Mouse (Mus musculus) embryo, embryonic 10 days (tissue): Measurements from ENCODE around the gene Gtf2h1.
"Not testable (repeated sequence)": the region's sequence is repeated elsewhere in the genome, so short reads cannot be mapped to it uniquely, and the experiment has no call there.

Experiments
- DNase-seq: peaks from one replicate; pipeline ENCODE4 v3.0.0-alpha.2; 2015; ENCODE audit warnings: low spot score

Gene Gtf2h1

GRCm38 (mm10) chr7:46830799-46831590, 35.1 kb downstream of the Gtf2h1 start:
- peak; percentile 37 for DNase-seq

GRCm38 (mm10) chr7:46831693-46832092, 35.8 kb downstream of the Gtf2h1 start:
- no peak for DNase-seq

DNA sequence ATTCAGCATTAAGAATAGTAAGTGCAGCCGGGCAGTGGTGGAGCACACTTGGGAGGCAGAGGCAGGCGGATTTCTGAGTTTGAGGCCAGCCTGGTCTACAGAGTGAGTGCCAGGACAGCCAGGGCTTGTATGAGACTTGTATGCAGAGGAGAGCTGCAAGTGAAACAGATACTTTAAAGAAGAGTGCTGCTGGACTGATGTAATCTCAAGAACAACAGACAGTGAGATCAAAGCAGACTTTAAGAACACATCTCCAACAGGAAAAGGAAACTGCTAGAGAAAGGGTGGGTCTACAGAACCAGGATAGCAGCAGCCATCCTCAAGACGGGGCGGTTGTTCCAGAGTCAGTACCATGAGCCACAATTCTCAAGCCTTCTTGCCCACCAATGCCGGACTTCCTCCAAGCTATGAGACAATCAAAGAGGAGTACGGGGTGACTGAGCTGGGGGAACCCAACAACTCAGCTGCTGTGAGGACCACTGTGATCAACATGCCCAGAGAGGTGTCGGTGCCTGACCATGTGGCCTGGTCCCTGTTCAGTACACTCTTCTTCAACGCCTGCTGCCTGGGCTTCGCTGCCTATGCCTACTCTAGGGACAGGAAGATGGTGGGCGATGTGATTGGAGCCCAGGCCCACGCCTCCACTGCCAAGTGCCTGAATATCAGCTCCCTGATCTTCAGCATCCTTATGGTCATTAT, 36.4 kb downstream of the Gtf2h1 start:
- DNase-seq = not testable (repeated sequence)

DNA sequence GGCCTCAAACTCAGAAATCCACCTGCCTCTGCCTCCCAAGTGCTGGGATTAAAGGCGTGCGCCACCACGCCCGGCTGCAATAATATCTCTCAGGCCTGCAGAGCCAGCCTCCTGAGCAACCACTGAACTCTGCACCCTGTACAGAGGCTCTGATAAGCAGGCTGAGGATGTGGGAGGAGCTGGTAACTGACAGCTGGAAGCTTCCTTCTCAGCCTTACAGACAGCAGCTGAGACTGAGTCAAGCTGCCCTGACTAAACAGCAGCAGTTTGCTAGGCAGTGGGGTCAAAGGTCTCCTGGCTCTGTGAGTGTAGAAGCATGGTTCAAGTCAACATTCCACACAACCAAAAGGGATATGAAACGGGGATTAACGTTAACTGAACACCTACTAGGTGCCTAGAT, 37.4 kb downstream of the Gtf2h1 start:
- peak; percentile 75 for DNase-seq

GRCm38 (mm10) chr7:46833670-46834255, 37.9 kb downstream of the Gtf2h1 start:
- DNase-seq = no peak

- peak; percentile 41 for DNase-seq
Measured at GRCm38 (mm10) chr7:46834994-46835610, 39.2 kb downstream of the Gtf2h1 start.

GRCm38 (mm10) chr7:46836357-46836756, 40.5 kb downstream of the Gtf2h1 start:
- no peak for DNase-seq

GRCm38 (mm10) chr7:46837073-46837472, 41.2 kb downstream of the Gtf2h1 start:
- DNase-seq = no peak

GRCm38 (mm10) chr7:46838104-46838671, 42.3 kb downstream of the Gtf2h1 start:
- peak; percentile 70 for DNase-seq

DNA sequence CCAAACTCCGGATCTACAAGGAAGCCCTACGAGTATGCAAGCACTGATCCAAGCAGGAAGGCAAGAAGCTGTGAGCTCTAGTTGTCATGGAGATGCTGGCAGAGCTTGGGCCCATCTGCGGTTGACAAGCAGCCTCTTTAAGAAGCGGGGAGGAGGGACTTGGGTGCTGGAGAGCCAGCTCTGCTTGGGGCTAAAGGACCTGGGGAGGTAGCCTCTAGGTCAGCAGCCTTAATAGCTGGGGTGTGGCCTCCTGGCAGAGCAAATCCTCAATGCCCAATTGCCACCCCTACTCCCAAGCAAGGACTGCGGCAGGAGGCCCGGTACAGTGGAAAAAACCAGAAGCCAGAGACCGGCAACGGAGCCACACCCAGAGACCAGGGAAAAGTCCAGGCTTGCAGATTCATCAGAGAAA, 43.0 kb downstream of the Gtf2h1 start:
- peak; percentile 67 for DNase-seq

GRCm38 (mm10) chr7:46839446-46839845, 43.5 kb downstream of the Gtf2h1 start:
- DNase-seq = no peak

- no peak for DNase-seq
Measured at GRCm38 (mm10) chr7:46839861-46840260, 44.0 kb downstream of the Gtf2h1 start.

GRCm38 (mm10) chr7:46840326-46840725, 44.4 kb downstream of the Gtf2h1 start:
- no peak for DNase-seq

GRCm38 (mm10) chr7:46840787-46841525, 45.1 kb downstream of the Gtf2h1 start, which contains the start of gene Ldha:
Gene Ldha (plus strand): TSS chr7:46841475.
- no peak for DNase-seq

DNA sequence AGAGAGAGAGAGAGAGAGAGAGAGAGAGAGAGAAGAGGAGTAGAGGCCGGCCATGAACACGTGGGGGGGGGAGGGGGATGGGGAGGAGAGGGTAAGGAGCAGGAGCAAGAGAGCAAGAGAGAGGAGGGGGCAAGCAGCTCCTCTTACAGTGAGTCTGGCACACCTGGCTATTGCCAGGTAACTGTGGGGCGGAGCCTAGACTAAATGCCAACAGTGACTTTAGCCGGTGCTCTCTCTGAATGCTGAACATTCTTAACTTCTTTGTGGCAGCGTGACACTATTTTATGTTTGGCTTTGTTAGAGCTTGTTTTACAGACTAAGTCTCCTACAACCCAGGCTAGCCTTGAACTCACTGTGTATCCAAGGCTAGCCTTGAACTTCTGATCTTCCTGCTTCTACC, 46.4 kb downstream of the Gtf2h1 start:
- no peak for DNase-seq

GRCm38 (mm10) chr7:46843576-46843975, 47.7 kb downstream of the Gtf2h1 start:
- no peak for DNase-seq

DNA sequence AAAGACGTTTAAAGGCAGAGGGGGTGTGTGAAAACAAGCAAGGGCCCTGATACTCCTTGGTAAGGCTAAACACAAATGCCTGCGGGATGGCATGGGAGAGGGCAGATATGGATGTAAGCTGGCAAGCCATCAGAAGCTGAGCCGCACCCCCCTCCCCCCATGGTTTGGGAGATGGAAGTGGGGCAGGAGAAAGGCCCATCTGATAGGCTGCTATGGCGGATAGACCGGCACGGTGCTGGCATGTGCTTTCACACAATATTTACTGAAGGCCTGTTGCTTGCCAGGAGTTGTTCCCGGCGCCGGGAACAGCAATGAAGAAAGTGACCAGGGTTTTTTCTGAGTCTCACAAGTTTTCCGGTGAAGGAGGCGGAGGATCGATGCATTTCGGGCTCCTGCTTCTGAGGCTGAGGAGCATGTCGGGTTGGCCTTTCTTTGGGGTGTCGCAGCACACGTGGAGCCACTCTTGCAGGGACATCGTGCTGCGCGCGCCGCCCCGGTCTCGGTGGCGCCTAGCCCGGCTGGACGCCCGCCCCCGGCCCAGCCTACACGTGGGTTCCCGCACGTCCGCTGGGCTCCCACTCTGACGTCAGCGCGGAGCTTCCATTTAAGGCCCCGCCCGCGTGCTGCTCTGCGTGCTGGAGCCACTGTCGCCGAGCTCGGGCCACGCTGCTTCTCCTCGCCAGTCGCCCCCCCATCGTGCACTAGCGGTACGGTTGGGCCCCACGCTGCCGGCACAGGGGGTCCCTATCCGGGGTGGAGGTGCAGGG, 49.5 kb downstream of the Gtf2h1 start:
- DNase-seq = peak; percentile 97

GRCm38 (mm10) chr7:46845978-46846485, 50.1 kb downstream of the Gtf2h1 start:
- peak; percentile 60 for DNase-seq

DNA sequence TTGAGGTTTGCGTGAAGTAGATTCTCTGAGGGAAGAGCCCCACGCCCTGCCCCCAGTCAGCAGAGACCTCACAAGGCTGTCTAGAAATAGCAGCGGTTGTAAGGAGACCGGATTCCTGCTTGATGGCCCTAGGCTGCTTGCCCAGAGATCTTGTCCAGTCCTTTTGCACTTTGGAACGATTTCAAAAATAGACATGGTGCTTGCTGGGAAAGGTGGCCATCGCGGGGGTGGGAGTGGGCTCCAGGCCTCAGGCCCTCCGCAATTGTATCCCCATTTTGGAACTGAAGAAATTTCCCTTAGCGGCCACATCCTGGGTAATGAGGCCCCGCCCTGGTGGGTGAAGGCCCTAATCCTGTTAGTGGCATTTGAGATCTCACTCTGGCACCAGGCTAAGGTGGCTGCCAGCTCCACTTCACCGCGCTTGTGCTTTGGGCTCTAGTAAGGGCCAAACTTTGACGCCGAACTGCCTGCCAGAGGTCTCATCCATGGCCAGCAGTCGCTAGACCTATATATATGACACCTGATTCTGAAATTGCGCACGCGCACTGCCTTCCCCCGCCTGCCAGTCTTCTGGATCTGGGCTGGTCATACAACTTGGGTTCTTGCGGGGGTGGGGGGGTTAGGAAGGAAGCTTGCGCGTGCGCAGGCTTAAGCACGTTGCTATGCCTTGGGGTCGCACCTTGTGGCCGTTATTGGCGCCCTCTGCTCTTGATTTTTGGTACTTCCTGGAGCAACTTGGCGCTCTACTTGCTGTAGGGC, 50.8 kb downstream of the Gtf2h1 start:
- DNase-seq = peak; percentile 84

- no peak for DNase-seq
Measured at GRCm38 (mm10) chr7:46849287-46849686, 53.4 kb downstream of the Gtf2h1 start.
